Mouse (Mus musculus): ENCODE data around the gene Pira2.
A peak's percentile ranks its signal among the peaks of the same experiment; 100 is the strongest.
"Not testable (repeated sequence)": the region's sequence is repeated elsewhere in the genome, so short reads cannot be mapped to it uniquely, and the experiment has no call there.

Gene Pira2

GRCm38 (mm10) chr7:3844951-3845350 is at the start of gene Pira2:
Gene Pira2 (minus strand): TSS chr7:3845051.
- not testable (repeated sequence) for DNase-seq

- DNase-seq = not testable (repeated sequence)
Observed at GRCm38 (mm10) chr7:3875032-3875431, 30.2 kb upstream of the Pira2 start.

GRCm38 (mm10) chr7:3837854-3838253 is 7.0 kb downstream of the Pira2 start:
- DNase-seq = not testable (repeated sequence)

- DNase-seq = not testable (repeated sequence)
Observed at GRCm38 (mm10) chr7:3830633-3831032, 14.2 kb downstream of the Pira2 start.

GRCm38 (mm10) chr7:3825599-3825998 is 19.3 kb downstream of the Pira2 start, which contains the start of gene Gm15448:
Gene Gm15448 (minus strand): TSS chr7:3825687.
- peak; percentile 19 to 45 for DNase-seq

- DNase-seq = peak; percentile 45 to 50
Observed at GRCm38 (mm10) chr7:3811912-3812311, 32.9 kb downstream of the Pira2 start.

GRCm38 (mm10) chr7:3802935-3803334 is 41.9 kb downstream of the Pira2 start:
- DNase-seq = not testable (repeated sequence)

- DNase-seq = not testable (repeated sequence)
Observed at GRCm38 (mm10) chr7:3799940-3800339, 44.9 kb downstream of the Pira2 start.

- DNase-seq = not testable (repeated sequence)
Observed at GRCm38 (mm10) chr7:3796286-3796685, 48.6 kb downstream of the Pira2 start.
